21 mouse cellular contexts compared by ENCODE assay signal in genomic region chr11:117663036-117663809, GRCm38 (mm10). TPM values are rescaled to one million over a fixed set of nuclear protein-coding genes. Genes with fewer than 3 reads are reported as not detected.
A peak's percentile ranks its signal among the peaks of the same experiment; 100 is the strongest.
DNase-seq lines count a peak whose midpoint lies in the region; ATAC-seq lines count a peak whose summit lies in the region.
"Had no signal": no experiment of that assay in that cellular context is flagged by ENCODE, and none has a peak within 500 bp of the region (broad histone marks: within the 10 kb centered on the region; RNA-seq: fewer than 3 reads in every experiment).

No protein-coding gene starts in this region.

- DNase-seq in 416B (ENCODE audit: low read depth) = peak; percentile 25
- DNase-seq in B cell, adult 2 months = peak; percentile 47 to 61
- DNase-seq in kidney, adult 9 months = no peak
- DNase-seq in urinary bladder, adult 2 months (ENCODE audit: low spot score) = no peak
- DNase-seq: adrenal gland, postnatal 36 days; cerebellum, adult 18-20 months; cerebellum, postnatal 25 days; embryo, embryonic 11 days; gastrocnemius, postnatal 25 days; heart, postnatal 4 days; kidney, postnatal 36 days; liver, embryonic 13.5 days; lung, embryonic 14.5 days; thymus, postnatal 14 days had no signal

- ATAC-seq in common myeloid progenitor, adult 5-6 weeks (replicated peaks; ENCODE audit: low read depth, poor library complexity, severe bottlenecking) = 0 out of 2 replicates have a peak, but pooled peaks have one; percentile 47
- peak; percentile 76 for ATAC-seq in monocyte, adult 5-6 weeks (replicated peaks; ENCODE audit: insufficient number of reproducible peaks, low FRiP score, low TSS enrichment, poor library complexity, severe bottlenecking)
- no peak for ATAC-seq in erythroid progenitor cell, adult 5-6 weeks (replicated peaks; ENCODE audit: low FRiP score, poor library complexity, severe bottlenecking)
- ATAC-seq: forebrain, embryonic 16.5 days; inflammation-experienced regulatory T-cells, adult 6 months; midbrain, embryonic 15.5 days; Patski had no signal

RNA-seq across cellular contexts. Expression of gene Tnrc6c, which starts 9.1 kb away (rescaled TPM):
- total RNA-seq in common myeloid progenitor, adult 5-6 weeks (2017) = 17.7 and 22.4 TPM in 2 replicates
- 20.2 to 43.0 TPM (median 22.1 TPM) in 3 replicates for total RNA-seq in monocyte, adult 5-6 weeks (2017)
- 10.8 and 13.4 TPM in 2 replicates for total RNA-seq in erythroid progenitor cell, adult 5-6 weeks (2015; ENCODE audit: low replicate concordance)
- 11.6 and 13.9 TPM in 2 replicates for total RNA-seq in erythroid progenitor cell, adult 5-6 weeks (2017; ENCODE audit: low replicate concordance)
- polyA plus RNA-seq in urinary bladder, adult 2 months (2012; rRNA removed) = 11.9 and 19.1 TPM in 2 replicates

Comparison
In these comparisons a context has a peak if more than half of its experiments do, and no peak if none do; other contexts are left out.
1. DNase-seq: peak in 416B (single experiment) and B cell, adult 2 months (2 of 2); none in kidney, adult 9 months (single experiment) and urinary bladder, adult 2 months (single experiment).